Mouse (Mus musculus) brain, embryonic 18.5 days (tissue): ENCODE data around the gene Cpne4.
A peak's percentile ranks its signal among the peaks of the same experiment; 100 is the strongest.

Experiments
- DNase-seq: peaks from one replicate; pipeline ENCODE4 v3.0.0-alpha.2; 2012; ENCODE audit warnings: low read depth, low spot score

Gene Cpne4

DNA sequence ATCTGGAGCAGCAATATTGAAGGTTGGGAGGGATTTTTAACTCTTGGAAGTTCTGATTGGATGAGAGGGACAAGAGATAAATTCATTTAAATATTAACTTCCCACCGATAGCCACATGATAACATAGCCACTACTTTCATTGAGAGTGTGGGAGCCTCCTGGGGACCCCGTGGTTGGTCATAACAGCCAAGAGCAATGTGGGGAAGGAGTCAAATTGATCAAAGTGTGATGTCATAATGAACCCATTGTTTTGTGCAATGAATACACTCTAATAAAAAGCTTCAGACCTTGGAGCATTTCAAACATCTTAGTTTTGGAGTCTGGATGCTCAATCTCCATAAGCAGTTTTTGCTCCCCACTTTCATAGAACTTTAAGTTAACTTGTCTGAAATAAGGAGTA, at the start of gene Cpne4:
Gene Cpne4 (plus strand): TSS at position 301 of the 400 bp plus-strand sequence.
- DNase-seq, result no peak

GRCm38 (mm10) chr9:104515187-104515586, 31.9 kb upstream of the Cpne4 start:
- no peak for DNase-seq

GRCm38 (mm10) chr9:104535508-104535907, 11.6 kb upstream of the Cpne4 start:
- DNase-seq, result no peak

DNA sequence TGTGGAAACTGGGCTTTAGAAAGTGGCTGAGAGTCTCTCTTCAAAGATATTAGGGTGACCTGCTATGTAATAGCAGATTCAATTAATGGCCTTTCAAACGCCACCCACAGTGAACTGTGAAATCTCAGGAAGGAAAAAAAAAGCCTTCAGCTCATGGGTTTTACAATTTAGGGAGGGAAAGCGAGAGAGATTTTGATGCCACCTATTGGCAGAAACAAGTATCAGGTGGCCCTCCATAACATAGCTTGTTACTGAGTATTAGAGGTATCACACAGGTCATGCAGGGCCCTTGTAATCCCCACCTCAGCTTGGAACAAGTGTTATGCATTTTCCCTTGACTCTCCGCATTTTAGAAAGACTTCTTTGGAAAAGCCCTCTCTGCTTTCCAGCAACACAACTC, 18.7 kb downstream of the Cpne4 start:
- no peak for DNase-seq

DNA sequence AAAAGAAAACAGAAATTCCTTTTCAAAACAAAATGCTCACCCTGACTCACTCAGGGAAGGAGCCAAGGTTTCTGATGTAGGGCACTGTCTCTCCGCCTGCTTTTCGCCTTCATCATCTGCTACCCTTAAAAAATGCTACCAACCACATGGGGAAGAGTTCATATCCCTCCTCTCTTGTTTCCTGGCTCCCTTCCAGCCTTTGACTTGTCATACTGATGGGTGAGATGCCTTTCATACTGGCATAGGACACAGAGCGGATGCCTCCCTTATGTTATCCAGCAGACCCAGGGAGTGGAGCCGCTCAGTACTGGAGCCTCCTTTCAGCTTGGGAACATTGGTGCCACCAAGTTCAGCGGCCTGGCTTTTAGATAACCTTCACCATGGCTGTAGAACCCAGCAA, 19.4 kb downstream of the Cpne4 start:
- no peak for DNase-seq

DNA sequence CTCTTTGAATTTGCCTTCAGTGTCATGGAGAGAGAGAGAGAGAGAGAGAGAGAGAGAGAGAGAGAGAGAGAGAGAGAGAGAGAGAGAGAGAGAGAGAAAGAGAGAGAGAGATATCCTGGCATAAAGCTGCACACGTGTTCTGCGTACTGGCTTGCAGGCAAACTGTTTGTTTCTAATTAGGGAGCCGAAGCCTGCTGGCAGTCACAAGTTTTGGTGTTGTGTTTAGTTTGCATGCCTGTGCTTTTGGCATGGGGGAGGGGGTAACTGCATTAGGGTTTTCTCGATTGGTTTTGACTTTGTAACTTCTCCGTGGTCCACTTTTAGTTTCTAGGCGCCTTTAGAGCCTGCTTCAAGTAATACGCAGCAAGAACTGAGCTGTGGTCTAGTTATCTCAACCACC, 20.0 kb downstream of the Cpne4 start:
- no peak for DNase-seq

DNA sequence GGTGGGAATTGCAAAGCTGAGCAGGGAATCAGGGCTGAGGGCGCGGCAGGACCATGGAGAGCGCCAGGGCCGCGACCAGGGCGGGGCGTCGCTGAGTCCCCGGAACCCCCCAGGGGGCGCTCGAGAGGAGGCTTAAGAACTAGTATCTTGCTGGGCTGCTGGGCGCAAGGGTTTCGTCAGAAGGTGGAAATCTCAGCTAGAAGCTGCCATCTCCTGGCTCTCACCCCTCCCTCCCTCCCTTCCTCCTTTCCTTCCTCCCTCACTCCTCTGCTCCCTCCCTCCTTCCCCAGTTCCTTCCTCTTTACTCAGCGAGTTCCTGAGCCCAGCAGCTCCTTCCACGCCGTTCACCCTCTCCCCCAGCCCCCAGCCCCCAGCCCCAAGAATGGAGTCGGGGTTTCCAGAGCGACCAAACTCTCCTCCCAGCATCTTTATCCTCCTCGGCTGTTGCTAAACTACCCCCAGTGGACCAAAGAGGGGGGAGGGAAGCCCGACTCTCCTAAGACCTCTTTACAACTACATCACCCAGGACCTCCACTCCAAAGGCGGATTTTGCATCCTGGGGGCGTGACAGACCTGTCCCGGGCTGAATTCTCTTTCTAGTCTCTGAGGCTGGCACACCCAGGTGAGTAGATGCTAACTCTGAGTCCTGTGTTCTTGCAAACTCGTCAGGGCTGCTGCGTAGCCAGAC, 22.5 kb downstream of the Cpne4 start:
- DNase-seq, result no peak

- DNase-seq, result no peak
Measured at GRCm38 (mm10) chr9:104572856-104573255, 25.8 kb downstream of the Cpne4 start.

DNA sequence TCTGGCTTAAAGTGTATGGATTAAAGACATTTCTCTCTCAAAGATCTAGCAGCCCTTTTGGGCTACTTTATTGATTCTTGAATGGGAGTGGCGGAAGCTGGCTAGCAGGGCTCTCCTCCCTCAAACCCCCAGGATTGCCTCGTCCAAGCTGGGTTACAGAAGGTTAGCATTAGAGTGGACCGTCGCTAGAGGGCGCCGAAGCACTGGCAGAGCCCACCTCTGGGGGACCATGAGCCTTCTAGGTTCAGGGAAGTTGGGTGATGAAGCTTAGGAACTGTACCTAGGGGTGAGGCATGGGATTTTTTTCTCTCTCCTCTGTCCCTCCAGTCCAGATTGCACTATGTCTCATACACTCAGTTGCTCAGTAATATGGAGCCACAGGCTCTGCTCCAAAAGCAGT, 27.4 kb downstream of the Cpne4 start:
- DNase-seq, result peak; percentile 50

DNA sequence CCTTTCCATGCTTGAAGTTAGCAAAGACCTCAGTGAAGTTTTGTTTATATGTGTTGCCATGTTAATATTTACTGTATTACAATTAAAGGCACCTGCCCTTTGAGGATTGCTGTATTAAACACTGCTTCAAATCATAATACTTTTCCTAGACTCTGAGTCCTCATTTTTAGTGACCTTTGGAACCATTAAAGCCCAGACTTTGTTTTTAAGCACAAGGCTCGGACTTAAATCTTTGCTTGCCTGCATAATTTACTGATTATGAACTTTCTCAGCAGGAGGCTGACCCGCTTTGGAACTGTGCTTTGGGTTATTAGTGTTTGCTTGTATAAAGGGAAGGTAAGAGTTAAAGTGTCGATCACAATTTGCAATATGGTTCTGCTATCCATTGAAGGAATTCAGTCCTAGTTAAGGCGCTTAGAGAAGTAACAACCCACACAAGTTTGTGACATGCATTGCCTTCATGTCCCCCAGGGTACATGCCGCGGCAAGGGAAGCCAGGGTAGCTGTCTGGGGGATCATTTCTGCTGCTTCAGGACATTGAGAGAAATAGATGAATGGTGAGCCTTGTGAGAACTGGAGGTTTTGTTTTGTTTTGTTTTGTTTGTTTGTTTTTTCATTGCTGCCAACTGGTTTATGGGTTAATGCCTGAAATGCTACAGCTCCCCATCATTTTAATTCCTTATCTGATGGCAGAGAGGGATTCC, 35.0 kb downstream of the Cpne4 start:
- no peak for DNase-seq

- no peak for DNase-seq
Measured at GRCm38 (mm10) chr9:104582675-104583074, 35.6 kb downstream of the Cpne4 start.

DNA sequence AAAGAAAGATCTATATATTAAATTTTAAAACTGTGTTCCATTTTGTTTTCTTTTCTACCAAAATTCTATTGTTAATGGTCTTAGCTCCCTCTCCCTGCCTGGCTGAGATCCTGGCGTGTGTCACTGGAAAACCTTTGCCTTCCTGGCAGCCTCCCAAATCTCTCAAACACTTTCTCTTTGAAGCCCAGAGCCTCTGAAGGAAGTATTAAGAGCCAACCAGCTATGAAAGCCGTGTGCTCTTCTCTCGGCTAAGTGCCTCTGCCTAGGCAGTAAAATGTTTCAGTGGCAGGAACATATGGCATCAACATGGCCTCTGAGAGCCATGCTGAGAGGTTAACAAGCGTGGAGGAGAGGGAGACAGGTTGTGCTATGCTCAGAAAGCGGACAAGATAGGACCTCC, 47.5 kb downstream of the Cpne4 start:
- DNase-seq, result no peak

DNA sequence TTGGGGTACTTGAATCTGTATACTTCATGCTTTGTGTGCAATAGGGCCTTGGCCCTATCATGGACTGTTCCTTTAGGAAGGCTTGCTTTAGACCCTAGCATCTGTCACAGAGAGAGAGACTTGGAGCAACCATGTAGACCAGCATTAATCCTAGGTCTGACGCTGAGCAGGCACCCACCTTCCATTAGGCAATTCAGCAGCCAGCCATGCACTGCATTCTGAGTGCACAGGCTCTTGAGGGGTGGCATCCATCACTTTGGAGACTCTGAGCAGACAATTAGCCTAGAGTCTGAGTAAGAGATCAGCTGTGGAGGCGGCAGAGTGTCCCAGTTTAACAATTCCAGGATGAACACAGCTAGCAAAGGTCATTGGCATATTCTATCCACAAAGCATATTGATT, 47.9 kb downstream of the Cpne4 start:
- no peak for DNase-seq

- DNase-seq, result no peak
Measured at GRCm38 (mm10) chr9:104612523-104612922, 65.4 kb downstream of the Cpne4 start.

- DNase-seq, result no peak
Measured at GRCm38 (mm10) chr9:104616691-104617090, 69.6 kb downstream of the Cpne4 start.

DNA sequence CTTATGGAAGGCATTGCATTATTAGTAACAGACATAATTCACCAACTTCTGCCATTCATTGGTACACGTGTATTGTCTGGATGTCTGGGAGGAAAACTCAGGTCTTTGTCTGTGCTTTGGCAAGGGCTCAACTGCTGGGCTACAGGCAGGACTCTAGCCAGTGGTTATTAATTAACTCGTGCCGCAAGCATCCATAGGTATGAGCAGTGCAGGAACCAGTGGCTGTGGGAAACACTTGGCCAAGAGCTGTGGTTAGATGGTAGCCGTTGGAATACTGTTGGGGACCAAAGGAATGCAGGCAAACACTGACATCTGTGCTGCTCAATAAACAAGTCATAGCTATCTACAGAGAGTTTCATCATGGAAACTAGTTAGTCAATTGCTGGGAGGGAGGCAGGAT, 76.5 kb downstream of the Cpne4 start:
- no peak for DNase-seq

GRCm38 (mm10) chr9:104627816-104628215, 80.7 kb downstream of the Cpne4 start:
- no peak for DNase-seq

GRCm38 (mm10) chr9:104629282-104629681, 82.2 kb downstream of the Cpne4 start:
- DNase-seq, result no peak

GRCm38 (mm10) chr9:104646348-104646994, 99.4 kb downstream of the Cpne4 start:
- DNase-seq, result no peak

DNA sequence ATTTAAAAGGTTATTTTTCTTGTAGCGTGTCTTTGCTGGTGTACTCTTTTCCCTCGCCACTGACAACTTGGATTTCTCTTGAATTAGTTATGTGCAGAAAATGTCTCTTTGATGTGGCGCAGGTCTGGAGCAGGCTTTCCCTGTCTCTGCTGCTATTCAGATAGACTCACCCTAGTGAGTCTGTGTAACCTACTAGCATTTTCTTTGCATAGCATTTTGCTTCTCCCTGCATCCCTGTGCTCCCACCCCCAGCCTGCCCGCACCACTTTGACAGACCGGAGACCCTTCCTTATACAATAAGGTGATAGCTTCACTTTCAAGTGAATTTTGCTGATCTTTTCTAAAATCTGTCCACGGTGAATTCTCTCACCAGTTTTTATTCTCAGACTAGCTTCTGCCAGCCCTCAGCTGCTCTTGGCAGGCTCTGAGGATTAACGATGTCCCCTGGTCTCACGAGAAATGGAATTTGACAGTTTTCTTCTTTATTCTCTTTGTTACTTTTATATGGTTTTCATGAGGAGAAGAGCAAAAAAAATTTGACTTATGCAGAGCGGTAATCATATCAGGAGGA, 105.7 kb downstream of the Cpne4 start:
- no peak for DNase-seq

DNA sequence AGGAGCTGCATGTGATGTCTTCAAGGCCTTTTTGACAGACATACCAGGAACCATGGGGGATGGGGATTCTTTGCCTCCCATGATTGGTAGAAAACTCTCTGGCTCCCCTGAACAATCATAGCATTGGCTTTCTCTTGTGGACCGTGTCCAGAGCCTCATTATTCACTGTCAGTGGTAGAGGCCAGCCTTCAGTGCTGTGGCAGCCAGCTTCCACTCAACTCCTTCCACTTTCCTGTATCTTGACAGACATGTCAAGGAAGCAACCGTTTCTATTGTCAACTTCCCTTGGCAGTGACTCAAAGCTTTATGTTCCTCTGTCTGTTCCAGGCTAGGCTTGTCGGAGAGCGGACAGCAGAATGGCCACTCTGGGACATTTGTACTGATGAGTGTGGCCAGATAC, 112.7 kb downstream of the Cpne4 start:
- DNase-seq, result no peak

GRCm38 (mm10) chr9:104676665-104677064, 129.6 kb downstream of the Cpne4 start:
- no peak for DNase-seq

- no peak for DNase-seq
Measured at GRCm38 (mm10) chr9:104678571-104678970, 131.5 kb downstream of the Cpne4 start.
